Mouse (Mus musculus): ENCODE data around the gene Wdr44. TPM values are rescaled to one million over a fixed set of nuclear protein-coding genes. Genes with fewer than 3 reads are reported as not detected.

Wdr44 gene
- polyA plus RNA-seq, 1 experiment from 2014 or later, result 6.3 TPM

GRCm38 (mm10) chrX:23699023-23699422, 6.2 kb downstream of the Wdr44 start:
- no peak for TF ChIP-seq EP300 (optimal IDR thresholded peaks at IDR 0.05)
- ATAC-seq (ENCODE audit: low FRiP score, low TSS enrichment) (no peak), DNase-seq (ENCODE audit: low spot score) (no peak)
- Histone ChIP-seq H3K9me3 (ENCODE audit: control insufficient read depth, low read length) (no peaks in the 10 kb centered on the region), H3K27ac (replicated peaks) (no peak overlapping the region), H3K4me2 (replicated peaks; ENCODE audit: low read depth) (no peak overlapping the region), H3K9ac (ENCODE audit: low read length) (no peak overlapping the region), H3K27me3 (ENCODE audit: control insufficient read depth, insufficient read depth, low read length) (no peaks in the 10 kb centered on the region), H3K36me3 (ENCODE audit: control insufficient read depth, insufficient read depth, low read length) (no peaks in the 10 kb centered on the region), H3K4me1 (replicated peaks; ENCODE audit: control insufficient read depth, insufficient read depth) (no peaks in the 10 kb centered on the region), H3K4me3 (ENCODE audit: low read depth, low read length) (no peak overlapping the region)
- WGBS, result 100% methylated on average over 1 of the region's 1 CpGs

GRCm38 (mm10) chrX:23717247-23717646, 24.4 kb downstream of the Wdr44 start:
- H3K4me3 ChIP-seq (ENCODE audit: low read depth, low read length), result no peak overlapping the region
- TF ChIP-seq EP300 (optimal IDR thresholded peaks at IDR 0.05) (no peak), CTCF (IDR thresholded peaks at IDR 0.05; ENCODE audit: low read depth) (no peak)
- no peak overlapping the region for H3K9ac ChIP-seq (ENCODE audit: low read length)
- no peak for ATAC-seq (ENCODE audit: low FRiP score, low TSS enrichment)
- DNase-seq (ENCODE audit: low spot score), result no peak
- H3K9me3 ChIP-seq (ENCODE audit: control insufficient read depth, low read length), result no peaks in the 10 kb centered on the region
- WGBS, result 60% methylated on average over 1 of the region's 1 CpGs
- H3K27me3 ChIP-seq (ENCODE audit: control insufficient read depth, insufficient read depth, low read length), result no peaks in the 10 kb centered on the region
- H3K36me3 ChIP-seq (ENCODE audit: control insufficient read depth, insufficient read depth, low read length), result no peaks in the 10 kb centered on the region
- H3K4me2 ChIP-seq (replicated peaks; ENCODE audit: low read depth), result no peak overlapping the region
- H3K27ac ChIP-seq (replicated peaks), result no peak overlapping the region
- no peaks in the 10 kb centered on the region for H3K4me1 ChIP-seq (replicated peaks; ENCODE audit: control insufficient read depth, insufficient read depth)

GRCm38 (mm10) chrX:23727463-23727862, 34.6 kb downstream of the Wdr44 start:
- TF ChIP-seq EP300 (optimal IDR thresholded peaks at IDR 0.05) (no peak), CTCF (IDR thresholded peaks at IDR 0.05; ENCODE audit: low read depth) (no peak)
- no peaks in the 10 kb centered on the region for H3K9me3 ChIP-seq (ENCODE audit: control insufficient read depth, low read length)
- ATAC-seq (ENCODE audit: low FRiP score, low TSS enrichment), result no peak

GRCm38 (mm10) chrX:23754671-23755070, 61.8 kb downstream of the Wdr44 start:
- Histone ChIP-seq H3K4me3 (ENCODE audit: low read depth, low read length) (no peak overlapping the region), H3K9me3 (ENCODE audit: control insufficient read depth, low read length) (no peaks in the 10 kb centered on the region), H3K4me1 (replicated peaks; ENCODE audit: control insufficient read depth, insufficient read depth) (no peaks in the 10 kb centered on the region), H3K27ac (replicated peaks) (no peak overlapping the region), H3K4me2 (replicated peaks; ENCODE audit: low read depth) (no peak overlapping the region), H3K9ac (ENCODE audit: low read length) (no peak overlapping the region), H3K27me3 (ENCODE audit: control insufficient read depth, insufficient read depth, low read length) (no peaks in the 10 kb centered on the region), H3K36me3 (ENCODE audit: control insufficient read depth, insufficient read depth, low read length) (no peaks in the 10 kb centered on the region)
- DNase-seq (ENCODE audit: low spot score) (no peak), ATAC-seq (ENCODE audit: low FRiP score, low TSS enrichment) (peak; percentile 66)
- WGBS, result 43% methylated on average over 1 of the region's 1 CpGs
- no peak for TF ChIP-seq EP300 (optimal IDR thresholded peaks at IDR 0.05)
- no peak for TF ChIP-seq CTCF (IDR thresholded peaks at IDR 0.05; ENCODE audit: low read depth)

More at GRCm38 (mm10) chrX:23727463-23727862, 34.6 kb downstream of the Wdr44 start:
- H3K9ac ChIP-seq (ENCODE audit: low read length), result no peak overlapping the region
- H3K4me2 ChIP-seq (replicated peaks; ENCODE audit: low read depth), result no peak overlapping the region
- H3K27ac ChIP-seq (replicated peaks), result no peak overlapping the region
- DNase-seq (ENCODE audit: low spot score), result no peak
- H3K4me3 ChIP-seq (ENCODE audit: low read depth, low read length), result no peak overlapping the region
- H3K4me1 ChIP-seq (replicated peaks; ENCODE audit: control insufficient read depth, insufficient read depth), result no peaks in the 10 kb centered on the region
- H3K36me3 ChIP-seq (ENCODE audit: control insufficient read depth, insufficient read depth, low read length), result no peaks in the 10 kb centered on the region
- WGBS, result 42% methylated on average over 1 of the region's 1 CpGs
- H3K27me3 ChIP-seq (ENCODE audit: control insufficient read depth, insufficient read depth, low read length), result no peaks in the 10 kb centered on the region

GRCm38 (mm10) chrX:23767849-23768248, 75.0 kb downstream of the Wdr44 start:
- no peaks in the 10 kb centered on the region for H3K27me3 ChIP-seq (ENCODE audit: control insufficient read depth, insufficient read depth, low read length)
- H3K36me3 ChIP-seq (ENCODE audit: control insufficient read depth, insufficient read depth, low read length), result no peaks in the 10 kb centered on the region
- H3K27ac ChIP-seq (replicated peaks), result no peak overlapping the region
- H3K9ac ChIP-seq (ENCODE audit: low read length), result no peak overlapping the region
- H3K4me3 ChIP-seq (ENCODE audit: low read depth, low read length), result no peak overlapping the region
- no peak overlapping the region for H3K4me2 ChIP-seq (replicated peaks; ENCODE audit: low read depth)
- DNase-seq (ENCODE audit: low spot score), result no peak
- 60% methylated on average over 1 of the region's 1 CpGs for WGBS
- TF ChIP-seq CTCF (IDR thresholded peaks at IDR 0.05; ENCODE audit: low read depth) (no peak), EP300 (optimal IDR thresholded peaks at IDR 0.05) (no peak)
- H3K4me1 ChIP-seq (replicated peaks; ENCODE audit: control insufficient read depth, insufficient read depth), result no peaks in the 10 kb centered on the region
- no peaks in the 10 kb centered on the region for H3K9me3 ChIP-seq (ENCODE audit: control insufficient read depth, low read length)
- no peak for ATAC-seq (ENCODE audit: low FRiP score, low TSS enrichment)

- TF ChIP-seq EP300 (optimal IDR thresholded peaks at IDR 0.05) (no peak), CTCF (IDR thresholded peaks at IDR 0.05; ENCODE audit: low read depth) (no peak)
- no peaks in the 10 kb centered on the region for H3K9me3 ChIP-seq (ENCODE audit: control insufficient read depth, low read length)
- no peaks in the 10 kb centered on the region for H3K36me3 ChIP-seq (ENCODE audit: control insufficient read depth, insufficient read depth, low read length)
- H3K27me3 ChIP-seq (ENCODE audit: control insufficient read depth, insufficient read depth, low read length), result no peaks in the 10 kb centered on the region
- no peaks in the 10 kb centered on the region for H3K4me1 ChIP-seq (replicated peaks; ENCODE audit: control insufficient read depth, insufficient read depth)
- H3K27ac ChIP-seq (replicated peaks), result no peak overlapping the region
- H3K9ac ChIP-seq (ENCODE audit: low read length), result no peak overlapping the region
- ATAC-seq (ENCODE audit: low FRiP score, low TSS enrichment) (no peak), DNase-seq (ENCODE audit: low spot score) (no peak)
- H3K4me2 ChIP-seq (replicated peaks; ENCODE audit: low read depth), result no peak overlapping the region
- 83% methylated on average over 3 of the region's 3 CpGs for WGBS
- no peak overlapping the region for H3K4me3 ChIP-seq (ENCODE audit: low read depth, low read length)
Measured at GRCm38 (mm10) chrX:23807125-23807524, 114.3 kb downstream of the Wdr44 start.

All from stomach, postnatal 0 days (tissue).